Mouse (Mus musculus): ENCODE data around the gene Gcdh. TPM values are rescaled to one million over a fixed set of nuclear protein-coding genes. Genes with fewer than 3 reads are reported as not detected.

Gcdh gene
- polyA plus RNA-seq, 1 experiment: 65.8 TPM

DNA sequence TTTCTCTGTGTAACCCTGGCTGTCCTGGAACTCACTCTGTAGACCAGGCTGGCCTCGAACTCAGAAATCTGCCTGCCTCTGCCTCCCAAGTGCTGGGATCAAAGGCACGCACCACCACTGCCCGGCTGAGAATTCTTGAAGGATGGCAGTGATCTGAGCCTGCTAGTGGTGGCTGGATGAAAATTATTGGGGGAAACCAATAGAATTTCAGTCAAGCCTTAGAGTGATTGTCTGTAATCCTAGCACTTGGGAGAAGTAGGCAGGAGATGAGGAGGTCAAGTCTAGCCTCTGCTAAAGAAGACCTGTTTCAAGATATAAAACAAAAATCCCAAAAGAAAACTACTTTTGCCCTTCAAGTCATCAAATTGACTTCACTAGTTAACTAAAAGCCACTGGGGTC lies 37.3 kb downstream of the Gcdh start:
- no peak for DNase-seq
- peaks cover 3% of the 10 kb centered on the region for H3K4me1 ChIP-seq (ENCODE audit: control insufficient read depth, insufficient read depth, low read length)
- TF ChIP-seq CTCF (IDR thresholded peaks at IDR 0.05; ENCODE audit: insufficient read depth, low read length): no peak
- no peak for TF ChIP-seq POLR2A (IDR thresholded peaks at IDR 0.05; ENCODE audit: borderline replicate concordance, extremely low read depth, low read depth, low read length)
- no peak overlapping the region for H3K4me3 ChIP-seq (replicated peaks; ENCODE audit: extremely low read depth, low read depth, low read length)
- WGBS: 90% methylated on average over 3 of the region's 3 CpGs

- Histone ChIP-seq H3K4me1 (ENCODE audit: control insufficient read depth, insufficient read depth, low read length) (peaks cover 7% of the 10 kb centered on the region), H3K4me3 (replicated peaks; ENCODE audit: extremely low read depth, low read depth, low read length) (no peak overlapping the region)
- 40% methylated on average over 6 of the region's 6 CpGs for WGBS
- no peak for DNase-seq
- TF ChIP-seq POLR2A (IDR thresholded peaks at IDR 0.05; ENCODE audit: borderline replicate concordance, extremely low read depth, low read depth, low read length) (no peak), CTCF (IDR thresholded peaks at IDR 0.05; ENCODE audit: insufficient read depth, low read length) (no peak)
Observed at GRCm38 (mm10) chr8:84847684-84848435, 45.9 kb downstream of the Gcdh start.

DNA sequence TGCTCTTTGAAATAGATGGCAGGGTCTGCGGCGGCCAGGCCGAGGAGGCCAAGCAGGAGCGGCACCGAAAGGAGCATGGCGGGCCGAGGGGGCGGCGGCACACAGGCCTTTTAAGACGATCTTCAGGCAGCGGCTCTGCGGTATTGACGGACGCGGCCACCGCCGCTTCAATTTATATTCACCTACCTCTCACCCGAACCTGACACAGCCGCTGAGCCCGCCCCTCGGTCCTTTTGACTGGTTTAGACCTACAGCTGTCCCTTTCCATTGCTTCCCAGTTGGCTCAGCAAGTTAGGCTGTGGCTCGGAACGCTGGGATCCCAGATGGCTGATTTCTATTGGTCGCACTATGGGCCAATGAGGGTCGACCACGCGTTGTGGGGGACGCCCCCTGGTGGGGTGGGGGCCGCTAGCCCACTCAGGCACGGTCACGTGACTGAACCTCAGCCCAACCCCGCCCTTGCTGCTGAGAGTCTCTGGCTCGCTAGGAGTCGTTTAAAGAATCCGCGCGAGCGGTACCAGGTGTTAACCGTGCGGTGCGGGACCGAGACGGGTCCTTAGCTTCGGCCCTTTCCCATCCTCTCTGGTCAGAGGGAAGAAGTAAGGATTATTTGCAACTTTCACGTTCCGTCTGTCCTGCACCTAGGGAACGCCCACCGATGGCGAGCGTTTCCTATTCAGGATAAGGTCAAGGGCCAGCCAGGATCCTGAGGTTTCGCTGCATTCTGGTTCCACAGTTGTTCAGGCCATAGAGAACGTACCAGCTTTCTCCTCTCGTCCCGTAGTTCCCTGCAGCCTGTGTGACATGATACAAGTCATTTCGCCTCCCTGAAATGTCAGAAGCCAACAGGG lies 46.8 kb downstream of the Gcdh start, which contains the start of gene Calr:
Gene Calr (minus strand): TSS at position 213 of the 851 bp plus-strand sequence.
- Histone ChIP-seq H3K4me3 (replicated peaks; ENCODE audit: extremely low read depth, low read depth, low read length) (peak within 1 kb of the TSS; percentile 88), H3K4me1 (ENCODE audit: control insufficient read depth, insufficient read depth, low read length) (peaks cover 7% of the 10 kb centered on the region)
- TF ChIP-seq POLR2A (IDR thresholded peaks at IDR 0.05; ENCODE audit: borderline replicate concordance, extremely low read depth, low read depth, low read length): peak; percentile 98
- no peak for TF ChIP-seq CTCF (IDR thresholded peaks at IDR 0.05; ENCODE audit: insufficient read depth, low read length)
- DNase-seq: peak; percentile 98
- WGBS: under 1% methylated on average over 55 of the region's 55 CpGs

- Histone ChIP-seq H3K4me3 (replicated peaks; ENCODE audit: extremely low read depth, low read depth, low read length) (peak overlapping the region; percentile 88), H3K4me1 (ENCODE audit: control insufficient read depth, insufficient read depth, low read length) (peaks cover 7% of the 10 kb centered on the region)
- TF ChIP-seq CTCF (IDR thresholded peaks at IDR 0.05; ENCODE audit: insufficient read depth, low read length) (no peak), POLR2A (IDR thresholded peaks at IDR 0.05; ENCODE audit: borderline replicate concordance, extremely low read depth, low read depth, low read length) (no peak)
- no peak for DNase-seq
- WGBS: under 1% methylated on average over 30 of the region's 30 CpGs
Observed at GRCm38 (mm10) chr8:84846094-84846721, 47.5 kb downstream of the Gcdh start.

GRCm38 (mm10) chr8:84845355-84846093 lies 48.2 kb downstream of the Gcdh start:
- 7% methylated on average over 12 of the region's 12 CpGs for WGBS
- no peak for TF ChIP-seq POLR2A (IDR thresholded peaks at IDR 0.05; ENCODE audit: borderline replicate concordance, extremely low read depth, low read depth, low read length)
- TF ChIP-seq CTCF (IDR thresholded peaks at IDR 0.05; ENCODE audit: insufficient read depth, low read length): peak; percentile 44; the same call in 1 of the 2 replicates
- Histone ChIP-seq H3K4me1 (ENCODE audit: control insufficient read depth, insufficient read depth, low read length) (peaks cover 9% of the 10 kb centered on the region), H3K4me3 (replicated peaks; ENCODE audit: extremely low read depth, low read depth, low read length) (peak overlapping the region; percentile 88)
- peak; percentile 25 for DNase-seq

- 63% methylated on average over 9 of the region's 9 CpGs for WGBS
- Histone ChIP-seq H3K4me1 (ENCODE audit: control insufficient read depth, insufficient read depth, low read length) (peaks cover 9% of the 10 kb centered on the region), H3K4me3 (replicated peaks; ENCODE audit: extremely low read depth, low read depth, low read length) (no peak overlapping the region)
- DNase-seq: no peak
- TF ChIP-seq CTCF (IDR thresholded peaks at IDR 0.05; ENCODE audit: insufficient read depth, low read length): no peak
- no peak for TF ChIP-seq POLR2A (IDR thresholded peaks at IDR 0.05; ENCODE audit: borderline replicate concordance, extremely low read depth, low read depth, low read length)
Observed at GRCm38 (mm10) chr8:84844397-84845070, 49.2 kb downstream of the Gcdh start.

- peaks cover 9% of the 10 kb centered on the region for H3K4me1 ChIP-seq (ENCODE audit: control insufficient read depth, insufficient read depth, low read length)
- no peak for DNase-seq
- TF ChIP-seq CTCF (IDR thresholded peaks at IDR 0.05; ENCODE audit: insufficient read depth, low read length) (no peak), POLR2A (IDR thresholded peaks at IDR 0.05; ENCODE audit: borderline replicate concordance, extremely low read depth, low read depth, low read length) (no peak)
- H3K4me3 ChIP-seq (replicated peaks; ENCODE audit: extremely low read depth, low read depth, low read length): no peak overlapping the region
- WGBS: 65% methylated on average over 1 of the region's 1 CpGs
Observed at GRCm38 (mm10) chr8:84841514-84841913, 52.2 kb downstream of the Gcdh start.

- Histone ChIP-seq H3K4me3 (replicated peaks; ENCODE audit: extremely low read depth, low read depth, low read length) (peak within 1 kb of the TSS; percentile 86), H3K4me1 (ENCODE audit: control insufficient read depth, insufficient read depth, low read length) (peaks cover 7% of the 10 kb centered on the region)
- TF ChIP-seq POLR2A (IDR thresholded peaks at IDR 0.05; ENCODE audit: borderline replicate concordance, extremely low read depth, low read depth, low read length): peak; percentile 82; the same call in 1 of the 2 replicates
- no peak for TF ChIP-seq CTCF (IDR thresholded peaks at IDR 0.05; ENCODE audit: insufficient read depth, low read length)
- peak; percentile 87 for DNase-seq
- under 1% methylated on average over 55 of the region's 55 CpGs for WGBS
Observed at GRCm38 (mm10) chr8:84840248-84840999, 53.3 kb downstream of the Gcdh start, which contains the start of gene Rad23a. TSS of gene Rad23a (minus strand) at chr8:84840665.
